In the genomic region with DNA sequence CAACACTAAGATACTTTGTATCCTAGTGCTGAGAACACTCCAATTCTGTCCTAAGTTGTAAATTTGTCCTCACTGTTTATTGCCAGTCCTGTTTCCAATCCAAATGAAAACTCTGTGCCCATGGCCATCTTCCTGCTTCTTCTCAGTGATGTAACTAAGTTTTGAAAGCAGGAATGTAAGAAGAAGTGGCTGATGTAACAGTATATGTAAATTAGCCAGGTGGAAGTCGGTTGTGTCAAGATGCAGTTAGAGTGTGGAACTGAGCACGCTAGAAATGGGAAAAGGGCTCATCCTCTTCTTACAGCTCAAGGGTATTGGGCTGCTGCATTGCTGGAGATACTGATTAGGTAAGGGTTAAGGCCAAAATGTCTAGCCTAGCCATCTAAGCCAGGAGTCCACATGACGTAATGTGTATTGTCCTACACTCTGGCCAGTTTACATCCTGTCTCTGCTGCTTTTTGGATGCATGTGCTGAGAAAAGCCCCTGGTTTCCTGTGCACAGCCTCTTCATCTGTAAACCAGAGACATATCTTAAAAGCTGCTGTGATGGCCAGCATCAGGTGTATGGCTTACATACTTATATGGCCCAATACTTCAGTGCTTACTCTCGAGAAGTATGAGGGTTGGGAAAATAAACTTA, we compare ENCODE assay signal across 16 mouse cellular contexts.
A peak's percentile ranks its signal among the peaks of the same experiment; 100 is the strongest.
DNase-seq lines count a peak whose midpoint lies in the region; ATAC-seq lines count a peak whose summit lies in the region.
"Had no signal": no experiment of that assay in that cellular context is flagged by ENCODE, and none has a peak within 500 bp of the region (broad histone marks: within the 10 kb centered on the region; RNA-seq: fewer than 3 reads in every experiment).

No protein-coding gene starts in this region.

- no peak for DNase-seq in heart, postnatal 14 days
- DNase-seq in liver, embryonic 11.5 days (ENCODE audit: low spot score) = no peak
- no peak for DNase-seq in forebrain, embryonic 11.5 days (ENCODE audit: low spot score)
- DNase-seq: adrenal gland, adult 8-10 months; layer of hippocampus, postnatal 36 days; right cerebral cortex, adult 18-20 months; thymus, postnatal 25 days had no signal

- H3K9me3 ChIP-seq in heart, embryonic 15.5 days (replicated peaks) = no peaks in the 10 kb centered on the region
- H3K9me3 ChIP-seq in liver, embryonic 12.5 days (replicated peaks) = no peaks in the 10 kb centered on the region
- H3K9me3 ChIP-seq in liver, embryonic 11.5 days (ENCODE audit: control insufficient read depth, low read length) = no peaks in the 10 kb centered on the region
- H3K9me3 ChIP-seq in forebrain, embryonic 11.5 days (ENCODE audit: control insufficient read depth, low read length) = no peaks in the 10 kb centered on the region
- H3K9me3 ChIP-seq: limb, embryonic 12.5 days; midbrain, embryonic 12.5 days; neural tube, embryonic 13.5 days had no signal

- no peak overlapping the region for H3K4me2 ChIP-seq in heart, embryonic 15.5 days
- H3K4me2 ChIP-seq in liver, embryonic 12.5 days = no peak overlapping the region
- no peak overlapping the region for H3K4me2 ChIP-seq in liver, embryonic 11.5 days
- no peak overlapping the region for H3K4me2 ChIP-seq in forebrain, embryonic 11.5 days (ENCODE audit: low read depth, low read length, severe bottlenecking)
- H3K4me2 ChIP-seq: limb, embryonic 12.5 days; midbrain, embryonic 12.5 days; neural tube, embryonic 13.5 days had no signal

- H3K4me3 ChIP-seq in heart, embryonic 15.5 days = no peak overlapping the region
- no peak overlapping the region for H3K4me3 ChIP-seq in liver, embryonic 12.5 days
- no peak overlapping the region for H3K4me3 ChIP-seq in liver, embryonic 11.5 days (ENCODE audit: low read depth, low read length)
- H3K4me3 ChIP-seq in brown adipose tissue, adult 24 weeks (ENCODE audit: insufficient read depth, low read depth, low read length) = no peak overlapping the region
- no peak overlapping the region for H3K4me3 ChIP-seq in forebrain, embryonic 11.5 days (ENCODE audit: low read depth, low read length)
- H3K4me3 ChIP-seq: limb, embryonic 12.5 days; midbrain, embryonic 12.5 days; neural tube, embryonic 13.5 days had no signal

- peaks cover 9% of the 10 kb centered on the region; the same call in 1 of the 2 replicates for H3K4me1 ChIP-seq in heart, embryonic 15.5 days (replicated peaks)
- 0 out of 2 replicates have a peak, but pooled peaks cover 22% of the 10 kb centered on the region for H3K4me1 ChIP-seq in liver, embryonic 12.5 days
- H3K4me1 ChIP-seq in liver, embryonic 11.5 days (replicated peaks; ENCODE audit: control insufficient read depth, insufficient read depth, low read length) = 0 out of 2 replicates have a peak, but pooled peaks cover 3% of the 10 kb centered on the region
- H3K4me1 ChIP-seq in brown adipose tissue, adult 24 weeks (ENCODE audit: control insufficient read depth, insufficient read depth, insufficient read length, low read length) = peaks cover 47% of the 10 kb centered on the region
- no peaks in the 10 kb centered on the region for H3K4me1 ChIP-seq in forebrain, embryonic 11.5 days (replicated peaks; ENCODE audit: control insufficient read depth, insufficient read depth, low read length)

- no peak overlapping the region for H3K9ac ChIP-seq in heart, embryonic 15.5 days
- no peak overlapping the region for H3K9ac ChIP-seq in liver, embryonic 12.5 days
- H3K9ac ChIP-seq in liver, embryonic 11.5 days (ENCODE audit: low read depth, low read length) = no peak overlapping the region
- no peak overlapping the region for H3K9ac ChIP-seq in forebrain, embryonic 11.5 days (ENCODE audit: low read length)
- H3K9ac ChIP-seq: limb, embryonic 12.5 days; midbrain, embryonic 12.5 days; neural tube, embryonic 13.5 days had no signal

- ATAC-seq in heart, embryonic 15.5 days (replicated peaks; ENCODE audit: insufficient number of reproducible peaks, insufficient read depth, low FRiP score, low read depth) = no peak
- peak; percentile 19; the same call in 1 of the 2 replicates for ATAC-seq in liver, embryonic 12.5 days
- ATAC-seq in liver, embryonic 11.5 days (replicated peaks; ENCODE audit: low FRiP score) = no peak
- ATAC-seq in monocyte, adult 5-6 weeks (replicated peaks; ENCODE audit: insufficient number of reproducible peaks, low FRiP score, low TSS enrichment, poor library complexity, severe bottlenecking) = peak; percentile 68
- no peak for ATAC-seq in forebrain, embryonic 11.5 days (replicated peaks; ENCODE audit: low FRiP score)
- ATAC-seq: CD4-positive, CD25-positive, alpha-beta regulatory T cell, adult 4 months; intestine, postnatal 0 days had no signal

- intact Hi-C loops in heart, postnatal 14 days (cut with DNase I) = no loop called here

- no peaks in the 10 kb centered on the region for H3K36me3 ChIP-seq in heart, embryonic 15.5 days
- H3K36me3 ChIP-seq in liver, embryonic 12.5 days = no peaks in the 10 kb centered on the region
- no peaks in the 10 kb centered on the region for H3K36me3 ChIP-seq in liver, embryonic 11.5 days (ENCODE audit: control insufficient read depth, insufficient read depth, low read length)
- no peaks in the 10 kb centered on the region for H3K36me3 ChIP-seq in forebrain, embryonic 11.5 days (ENCODE audit: control insufficient read depth, insufficient read depth, low read length)
- H3K36me3 ChIP-seq: limb, embryonic 12.5 days; midbrain, embryonic 12.5 days; neural tube, embryonic 13.5 days had no signal

- no peaks in the 10 kb centered on the region for H3K27me3 ChIP-seq in heart, embryonic 15.5 days
- H3K27me3 ChIP-seq in liver, embryonic 12.5 days (replicated peaks) = no peaks in the 10 kb centered on the region
- no peaks in the 10 kb centered on the region for H3K27me3 ChIP-seq in liver, embryonic 11.5 days (replicated peaks; ENCODE audit: control insufficient read depth, insufficient read depth, low read length)
- H3K27me3 ChIP-seq in forebrain, embryonic 11.5 days (ENCODE audit: control insufficient read depth, insufficient read depth, low read length) = no peaks in the 10 kb centered on the region
- H3K27me3 ChIP-seq: limb, embryonic 12.5 days; midbrain, embryonic 12.5 days; neural tube, embryonic 13.5 days had no signal

- WGBS in heart, embryonic 15.5 days = 53% methylated on average over 4 of the region's 4 CpGs
- WGBS in liver, embryonic 12.5 days (ENCODE audit: insufficient replicate concordance) = 40% methylated on average over 4 of the region's 4 CpGs
- 58% methylated on average over 4 of the region's 4 CpGs for WGBS in liver, embryonic 11.5 days
- WGBS in forebrain, embryonic 11.5 days = 76% methylated on average over 4 of the region's 4 CpGs

- H3K27ac ChIP-seq in heart, embryonic 15.5 days = peak overlapping the region; percentile 46
- no peak overlapping the region for H3K27ac ChIP-seq in liver, embryonic 12.5 days
- no peak overlapping the region for H3K27ac ChIP-seq in liver, embryonic 11.5 days (ENCODE audit: low read depth, low read length)
- peak overlapping the region; percentile 100 for H3K27ac ChIP-seq in brown adipose tissue, adult 24 weeks (replicated peaks; ENCODE audit: low read depth, low read length)
- H3K27ac ChIP-seq in forebrain, embryonic 11.5 days (ENCODE audit: low read depth, low read length) = no peak overlapping the region
- H3K27ac ChIP-seq: limb, embryonic 12.5 days; midbrain, embryonic 12.5 days; neural tube, embryonic 13.5 days had no signal

Comparison
In these comparisons a context has a peak if more than half of its experiments do, and no peak if none do; other contexts are left out.
1. ATAC-seq: peak in liver, embryonic 12.5 days (single experiment) and monocyte, adult 5-6 weeks (single experiment); none in heart, embryonic 15.5 days (single experiment), liver, embryonic 11.5 days (single experiment) and forebrain, embryonic 11.5 days (single experiment).
2. H3K27ac ChIP-seq: peak in heart, embryonic 15.5 days (single experiment) and brown adipose tissue, adult 24 weeks (single experiment); none in liver, embryonic 12.5 days (single experiment), liver, embryonic 11.5 days (single experiment) and forebrain, embryonic 11.5 days (single experiment).